Mouse (Mus musculus) CH12.LX (cell line): Measurements from ENCODE around the gene Ptov1. TPM values are rescaled to one million over a fixed set of nuclear protein-coding genes. Genes with fewer than 3 reads are reported as not detected.

Experiments used
- DNase-seq: peaks from one replicate; pipeline ENCODE4 v3.0.0-alpha.2; 2013; ENCODE audit errors: extremely low read depth
- H3K27ac ChIP-seq: 2 replicates; pipeline ENCODE4 v1.5.1; 2012; ENCODE audit warnings: low read depth, mild to moderate bottlenecking, control low read depth, moderate library complexity; ENCODE audit not compliant: insufficient read depth
- H3K27me3 ChIP-seq: replicated peaks from 2 replicates; pipeline ENCODE3; 2012; ENCODE audit warnings: inconsistent platforms
- H3K36me3 ChIP-seq, 2 experiments: replicated peaks in 1 of 2; 2 replicates each; pipeline versions ENCODE3 to v1.6.1; 2012; ENCODE audit warnings: inconsistent platforms in 1 of 2, low read length in 1 of 2, mild to moderate bottlenecking in 1 of 2, mixed read lengths in 1 of 2, moderate library complexity in 1 of 2; ENCODE audit not compliant: control insufficient read depth in 1 of 2, insufficient read depth in 1 of 2
- H3K4me1 ChIP-seq, 2 experiments: 2 replicates each; pipeline ENCODE4 v1.6.1; 2012; ENCODE audit warnings: inconsistent platforms in 1 of 2, moderate library complexity in 1 of 2; ENCODE audit not compliant: insufficient read depth in 2 of 2, control insufficient read depth in 1 of 2
- H3K4me2 ChIP-seq: 2 replicates; pipeline ENCODE4 v1.6.1; 2012; ENCODE audit warnings: low read depth, mild to moderate bottlenecking, control low read depth; ENCODE audit not compliant: poor library complexity, insufficient read depth, severe bottlenecking
- H3K4me3 ChIP-seq, 3 experiments: fragments of 150-350 bp in 1 of 3; sonication (generic) in 1 of 3; replicated peaks in 1 of 3; 2 replicates each; pipeline versions ENCODE3 to v1.5.1; 2011 to 2012; ENCODE audit warnings: low read depth in 2 of 3, low read length in 2 of 3, mild to moderate bottlenecking in 2 of 3, moderate library complexity in 2 of 3, control low read depth in 1 of 3, improper control_type of control experiment in 1 of 3, inconsistent platforms in 1 of 3, mixed read lengths in 1 of 3; ENCODE audit not compliant: poor library complexity in 1 of 3
- H3K79me2 ChIP-seq: replicated peaks from 2 replicates; pipeline ENCODE4 v1.6.1; 2012; ENCODE audit warnings: mild to moderate bottlenecking, moderate library complexity; ENCODE audit not compliant: control insufficient read depth, poor library complexity, insufficient read depth, severe bottlenecking; ENCODE audit errors: extremely low read depth
- H3K9ac ChIP-seq: 2 replicates; pipeline ENCODE4 v1.6.1; 2012; ENCODE audit warnings: low read depth, mild to moderate bottlenecking, control low read depth, moderate library complexity; ENCODE audit not compliant: insufficient read depth
- H3K9me3 ChIP-seq: replicated peaks from 2 replicates; pipeline ENCODE3; 2012; ENCODE audit warnings: low read length, inconsistent platforms, mixed read lengths
- BHLHE40 ChIP-seq: IDR thresholded peaks from 2 replicates; pipeline ENCODE4 v1.6.1; 2011; ENCODE audit warnings: mild to moderate bottlenecking, low read depth, low read length, improper control_type of control experiment
- CTCF ChIP-seq, 2 experiments: IDR thresholded peaks in 1 of 2; conservative IDR thresholded peaks in 1 of 2; 2 replicates each; pipeline ENCODE4 v1.5.1; 2011 to 2012; ENCODE audit warnings: low read depth in 2 of 2, low read length in 2 of 2, improper control_type of control experiment in 1 of 2, inconsistent platforms in 1 of 2, mild to moderate bottlenecking in 1 of 2, moderate library complexity in 1 of 2
- E2F4 ChIP-seq: IDR thresholded peaks from 2 replicates; pipeline ENCODE4 v1.6.1; 2011; ENCODE audit warnings: low read depth, low read length, improper control_type of control experiment; ENCODE audit not compliant: insufficient replicate concordance
- EP300 ChIP-seq: IDR thresholded peaks from 2 replicates; pipeline ENCODE4 v1.6.1; 2011; ENCODE audit warnings: low read length, improper control_type of control experiment
- GABPA ChIP-seq: IDR thresholded peaks from 2 replicates; pipeline ENCODE4 v1.6.1; 2012; ENCODE audit warnings: low read depth, low read length, improper control_type of control experiment, inconsistent platforms; ENCODE audit not compliant: insufficient replicate concordance
- IRF4 ChIP-seq: IDR thresholded peaks from 2 replicates; pipeline ENCODE4 v1.6.1; 2014; ENCODE audit warnings: low read depth, mild to moderate bottlenecking, inconsistent platforms, low read length, improper control_type of control experiment
- JUND ChIP-seq: conservative IDR thresholded peaks from 2 replicates; pipeline ENCODE4 v1.6.1; 2011; ENCODE audit warnings: low read depth, low read length, improper control_type of control experiment
- KAT2A ChIP-seq: IDR thresholded peaks from 2 replicates; pipeline ENCODE4 v1.6.1; 2012; ENCODE audit warnings: low read length, improper control_type of control experiment, inconsistent platforms; ENCODE audit not compliant: insufficient replicate concordance
- MAFK ChIP-seq: IDR thresholded peaks from 2 replicates; pipeline ENCODE4 v1.6.1; 2011; ENCODE audit warnings: low read length, improper control_type of control experiment; ENCODE audit not compliant: insufficient replicate concordance
- MAZ ChIP-seq: IDR thresholded peaks from 2 replicates; pipeline ENCODE4 v1.6.1; 2012; ENCODE audit warnings: low read depth, mild to moderate bottlenecking, inconsistent platforms, low read length, improper control_type of control experiment, moderate library complexity
- MXI1 ChIP-seq: IDR thresholded peaks from 2 replicates; pipeline ENCODE4 v1.6.1; 2011; ENCODE audit warnings: mild to moderate bottlenecking, low read depth, low read length, improper control_type of control experiment
- MYC ChIP-seq: IDR thresholded peaks from 2 replicates; pipeline ENCODE4 v1.6.1; 2011; ENCODE audit warnings: low read depth, mild to moderate bottlenecking, improper control_type of control experiment, low read length
- NRF1 ChIP-seq: IDR thresholded peaks from 2 replicates; pipeline ENCODE4 v1.6.1; 2014; ENCODE audit warnings: low read depth, mild to moderate bottlenecking, inconsistent platforms, low read length, improper control_type of control experiment, moderate library complexity
- PAX5 ChIP-seq: IDR thresholded peaks from 2 replicates; pipeline ENCODE4 v1.6.1; 2012; ENCODE audit warnings: low read length, inconsistent platforms, mixed read lengths
- RAD21 ChIP-seq: IDR thresholded peaks from 2 replicates; pipeline ENCODE4 v1.6.1; 2011; ENCODE audit warnings: low read depth, mild to moderate bottlenecking, low read length, improper control_type of control experiment, moderate library complexity
- RCOR1 ChIP-seq: conservative IDR thresholded peaks from 2 replicates; pipeline ENCODE4 v1.6.1; 2012; ENCODE audit warnings: low read depth, mild to moderate bottlenecking, inconsistent platforms, low read length, improper control_type of control experiment
- SMC3 ChIP-seq: IDR thresholded peaks from 2 replicates; pipeline ENCODE4 v1.6.1; 2011; ENCODE audit warnings: low read depth, low read length, improper control_type of control experiment
- UBTF ChIP-seq: IDR thresholded peaks from 2 replicates; pipeline ENCODE4 v1.6.1; 2012; ENCODE audit warnings: low read depth, mild to moderate bottlenecking, inconsistent platforms, low read length, improper control_type of control experiment, moderate library complexity
- USF1 ChIP-seq: IDR thresholded peaks from 2 replicates; pipeline ENCODE4 v1.6.1; 2014; ENCODE audit warnings: low read depth, mild to moderate bottlenecking, inconsistent platforms, low read length, improper control_type of control experiment
- USF2 ChIP-seq: conservative IDR thresholded peaks from 2 replicates; pipeline ENCODE4 v1.6.1; 2011; ENCODE audit warnings: low read depth, low read length, improper control_type of control experiment
- ZC3H11A ChIP-seq: IDR thresholded peaks from 2 replicates; pipeline ENCODE4 v1.6.1; 2012; ENCODE audit warnings: low read depth, mild to moderate bottlenecking, inconsistent platforms, low read length, improper control_type of control experiment
- dilution Hi-C: fragments of 300-500 bp; cut with MboI; formaldehyde crosslinking; loops from 2 replicates; pipeline ENCODE4 v1.14.3; 2020; ENCODE audit warnings: low sequenced_read_pairs; ENCODE audit not compliant: extremely low pct_unique_long_range_greater_than_20kb, extremely low pct_ligation_motif_present
- in situ Hi-C: fragments of 300-500 bp; cut with MboI; formaldehyde crosslinking; loops from 3 replicates; pipeline ENCODE4 v1.14.3; 2019; ENCODE audit warnings: low sequenced_read_pairs, low pct_ligation_motif_present, low pct_unique_long_range_greater_than_20kb, mixed read lengths
- polyA plus RNA-seq: library from polyadenylated mRNA; unstranded; fragments of >175 nt; gene quantifications from 2 replicates; pipeline ENCODE4 v1.2.1, GENCODE M21; 2012; ENCODE audit warnings: low read depth; ENCODE audit not compliant: insufficient read length
- total RNA-seq, 2 experiments: library from RNA; depleted of rRNA; stranded (reverse); fragments of 300-350 nt in 1 of 2; fragments of >200 nt in 1 of 2; gene quantifications; 2 replicates each; pipeline ENCODE4 v1.2.3; 2012 to 2014

Ptov1 gene
- total and polyA plus RNA-seq, 3 experiments, result 5.7 to 21.0 (median 16.8) TPM

DNA sequence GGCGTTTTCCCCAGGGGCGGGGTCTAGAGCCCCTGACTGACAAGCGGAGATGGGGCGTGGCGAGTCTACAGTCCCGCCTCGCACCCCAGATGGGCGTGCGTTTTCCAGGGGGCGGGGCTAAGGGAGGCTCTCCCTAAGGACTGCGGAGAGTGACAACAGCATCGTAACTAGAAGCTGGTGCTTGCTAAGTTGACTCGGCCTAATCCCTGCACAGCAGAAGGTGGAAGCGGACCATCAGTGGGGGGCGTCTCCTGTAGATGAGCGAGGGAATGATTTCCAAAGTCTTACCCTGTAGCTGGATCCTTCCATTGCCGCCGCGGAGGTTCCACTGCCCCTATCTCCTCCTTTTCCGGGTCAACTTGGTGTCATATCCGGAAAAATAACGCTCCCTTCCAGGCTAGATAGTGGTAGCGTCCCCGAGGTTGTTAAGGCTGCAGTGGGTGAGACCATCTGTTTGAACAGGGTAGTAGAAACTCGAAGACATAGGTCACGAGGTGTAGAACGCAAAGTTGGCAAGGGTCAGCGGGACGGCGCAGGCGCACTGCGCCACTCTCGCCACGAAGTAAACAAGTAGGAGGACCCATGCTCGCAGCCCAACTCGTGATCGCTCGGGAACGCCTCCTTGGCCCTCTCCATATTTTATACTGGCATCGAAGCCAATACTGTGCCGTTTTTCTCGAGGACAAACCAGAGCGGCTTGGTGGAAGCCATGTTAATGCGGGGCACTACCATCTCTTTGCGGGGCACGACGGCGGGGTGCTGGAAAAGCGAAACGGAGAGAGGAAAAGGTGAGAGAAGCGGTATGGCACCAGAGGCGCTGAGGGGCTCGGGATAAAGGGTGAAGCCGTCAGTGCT is 20.8 kb downstream of the Ptov1 start, which contains the start of the genes Akt1s1 and Tbc1d17 (continued):
- no peak for TF ChIP-seq ZC3H11A

GRCm38 (mm10) chr7:44847772-44848171 is 21.8 kb downstream of the Ptov1 start:
- no peak overlapping the region for H3K27ac ChIP-seq
- dilution Hi-C loops, result no loop called here
- H3K79me2 ChIP-seq, result peaks cover 27% of the 10 kb centered on the region
- H3K4me2 ChIP-seq, result peak overlapping the region; percentile 79
- no peaks in the 10 kb centered on the region for H3K9me3 ChIP-seq
- no peaks in the 10 kb centered on the region for H3K27me3 ChIP-seq
- peaks cover 45 to 65% of the 10 kb centered on the region in 2 experiments for H3K36me3 ChIP-seq
- TF ChIP-seq CTCF (conservative IDR thresholded peaks at IDR 0.05 in 1 of 2, IDR thresholded peaks at IDR 0.05 in 1 of 2; ENCODE audit: low read depth in 2 of 2, low read length in 2 of 2) (no peak), IRF4 (no peak), USF2 (no peak), KAT2A (no peak), UBTF (no peak)
- in situ Hi-C loops, result no loop called here
- H3K4me3 ChIP-seq, result peak overlapping the region; percentile 75 to 84 (median 81)
- peak overlapping the region; percentile 51 for H3K9ac ChIP-seq
- DNase-seq, result no peak
- peaks cover 19 to 48% of the 10 kb centered on the region in 2 experiments for H3K4me1 ChIP-seq

DNA sequence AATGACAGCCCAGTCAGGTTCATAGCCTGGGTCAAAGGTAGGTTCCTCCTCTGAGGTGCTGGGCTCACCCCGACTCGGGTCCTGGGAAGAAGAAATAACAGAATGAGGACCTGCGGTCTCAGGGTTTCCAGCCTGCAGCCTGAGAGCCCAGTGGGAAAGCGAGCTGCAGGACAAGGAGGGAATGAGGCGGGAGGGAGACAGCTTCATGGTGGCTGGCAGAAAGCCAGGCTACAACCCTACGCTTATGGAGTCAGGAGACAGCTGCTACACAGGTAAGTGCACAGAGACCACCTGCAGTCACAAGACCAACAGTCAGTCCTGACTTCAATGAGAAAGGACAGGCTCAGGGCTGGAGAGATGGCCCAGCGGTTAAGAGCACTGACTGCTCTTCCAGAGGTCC is 22.8 kb downstream of the Ptov1 start:
- Histone ChIP-seq H3K9ac (no peak overlapping the region), H3K9me3 (no peaks in the 10 kb centered on the region), H3K4me3 (no peak overlapping the region), H3K4me1 (peaks cover 23 to 49% of the 10 kb centered on the region in 2 experiments), H3K36me3 (peaks cover 51 to 65% of the 10 kb centered on the region in 2 experiments), H3K27ac (no peak overlapping the region), H3K4me2 (no peak overlapping the region), H3K27me3 (no peaks in the 10 kb centered on the region), H3K79me2 (peaks cover 18% of the 10 kb centered on the region)
- in situ Hi-C loops, result no loop called here
- dilution Hi-C loops, result no loop called here
- no peak for DNase-seq
- TF ChIP-seq MYC (no peak), MAFK (no peak), RAD21 (no peak), USF1 (no peak), GABPA (no peak), BHLHE40 (no peak), NRF1 (no peak), RCOR1 (no peak), IRF4 (no peak), PAX5 (no peak), MXI1 (no peak), USF2 (no peak), MAZ (no peak), EP300 (no peak), SMC3 (no peak), JUND (no peak), CTCF (conservative IDR thresholded peaks at IDR 0.05 in 1 of 2, IDR thresholded peaks at IDR 0.05 in 1 of 2; ENCODE audit: low read depth in 2 of 2, low read length in 2 of 2) (no peak), E2F4 (no peak)
